Mouse (Mus musculus) B cell, adult 62 days (primary cell): ENCODE results near the gene Msrb3. TPM values are rescaled to one million over a fixed set of nuclear protein-coding genes. Genes with fewer than 3 reads are reported as not detected.

Source experiments
- total RNA-seq: library from RNA; stranded (reverse); gene quantifications from 4 replicates; pipeline ENCODE4 v1.2.4, GENCODE M21; 2023

The Msrb3 gene
- 0.18 TPM in 1 of 4 replicates, not detected in the others for total RNA-seq

DNA sequence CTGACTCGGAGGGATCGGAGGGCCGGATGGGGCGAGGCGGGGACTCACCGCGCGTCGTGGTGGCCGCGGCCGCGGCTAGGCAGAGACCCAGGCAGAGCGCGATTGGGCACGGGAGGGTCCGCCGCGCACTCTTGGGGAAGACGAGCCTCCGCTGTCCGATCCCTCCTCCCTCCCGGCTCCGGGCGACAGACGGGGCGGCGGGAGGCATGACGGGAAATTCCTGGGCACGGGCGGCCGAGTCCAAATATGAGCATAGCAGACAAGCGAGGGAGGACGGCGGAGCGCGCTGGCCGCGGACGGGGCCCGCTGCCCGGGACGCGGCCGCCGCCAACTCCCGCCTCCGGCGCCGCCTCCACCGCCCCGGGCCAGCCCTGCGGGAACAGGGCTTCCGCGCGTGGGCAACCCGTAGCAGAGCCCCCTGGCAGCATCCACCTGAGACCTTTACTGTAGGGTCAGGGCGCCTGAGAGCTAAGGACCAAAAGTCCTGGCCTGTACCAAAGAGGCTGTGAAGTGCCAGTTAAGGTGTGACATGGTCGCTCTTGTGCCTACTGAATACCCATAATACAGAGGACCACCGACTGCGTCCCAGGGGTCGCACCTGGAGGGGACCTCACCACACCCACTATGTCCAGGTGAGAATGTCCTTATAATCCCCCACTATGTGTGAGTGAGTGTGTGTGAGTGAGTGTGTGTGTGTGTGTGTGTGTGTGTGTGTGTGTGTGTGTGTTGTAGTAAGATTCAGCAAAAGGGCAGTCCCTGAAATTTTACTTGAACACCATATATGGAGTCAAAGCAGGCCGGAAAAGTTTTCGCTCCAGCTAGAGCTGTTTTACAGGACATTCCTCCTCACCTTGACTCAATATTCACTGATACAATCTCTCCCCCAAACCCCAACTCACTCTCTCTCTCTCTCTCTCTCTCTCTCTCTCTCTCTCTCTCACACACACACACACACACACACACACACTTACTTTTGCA, at the start of gene Msrb3:
TSS of gene Msrb3 (minus strand) at position 317 of the 978 bp plus-strand sequence.

Other genes with a start within 250 kb of the Msrb3 start
- gene Lemd3, start 80.2 kb upstream of the Msrb3 start, total RNA-seq, result 40.3 to 45.4 TPM (median 42.1 TPM) in 4 replicates
- not detected in 4 replicates for gene Wif1, start 134.9 kb upstream of the Msrb3 start, total RNA-seq